Mouse (Mus musculus) regulatory T cell (primary cell): ENCODE measurements around the gene Vmn2r110.

ENCODE experiments used
- in situ Hi-C: fragments of 300-600 bp; cut with MboI, MseI; formaldehyde crosslinking; loops from one replicate; pipeline ENCODE4 v1.15.1; 2025; ENCODE audit warnings: high pct_unique_total_duplicates

The Vmn2r110 gene

GRCm38 (mm10) chr17:20596323-20596722, at the start of gene Vmn2r110:
Gene Vmn2r110, minus strand, starts transcription at chr17:20596423.
- in situ Hi-C loops: no loop called here

- in situ Hi-C loops: no loop called here
Observed at GRCm38 (mm10) chr17:20624777-20625176, 28.6 kb upstream of the Vmn2r110 start, which contains the start of gene Fpr-rs3. Gene Fpr-rs3, minus strand, starts transcription at chr17:20624877.

GRCm38 (mm10) chr17:20564656-20565055, 31.6 kb downstream of the Vmn2r110 start, which contains the start of gene Vmn2r109:
Gene Vmn2r109, minus strand, starts transcription at chr17:20564756.
- in situ Hi-C loops: no loop called here
